Mouse (Mus musculus): Measurements from ENCODE around the gene Zic4.

GRCm38 (mm10) chr9:91366999-91367811, 5.0 kb downstream of the Zic4 start:
- TF ChIP-seq CTCF (IDR thresholded peaks at IDR 0.05; ENCODE audit: borderline replicate concordance, control insufficient read depth, extremely low read depth, insufficient read depth, low read length, poor library complexity) (no peak), POLR2A (IDR thresholded peaks at IDR 0.05; ENCODE audit: control insufficient read depth, extremely low read depth, insufficient read depth, low read length, poor library complexity) (no peak)
